Mouse (Mus musculus): Measurements from ENCODE around the gene Efna5. TPM values are rescaled to one million over a fixed set of nuclear protein-coding genes. Genes with fewer than 3 reads are reported as not detected.

Efna5 gene
- total RNA-seq, 2 experiments from 2014 or later, result 0.46 to 2.9 TPM

GRCm38 (mm10) chr17:62853741-62854140 lies 27.4 kb downstream of the Efna5 start:
- DNase-seq, result no peak

- no peak for DNase-seq
Observed at GRCm38 (mm10) chr17:62852822-62853608, 28.1 kb downstream of the Efna5 start.

GRCm38 (mm10) chr17:62851268-62851667 lies 29.8 kb downstream of the Efna5 start:
- DNase-seq, result no peak

- no peak for DNase-seq
Observed at GRCm38 (mm10) chr17:62850603-62851002, 30.5 kb downstream of the Efna5 start.

GRCm38 (mm10) chr17:62849676-62850075 lies 31.4 kb downstream of the Efna5 start:
- DNase-seq, result no peak

GRCm38 (mm10) chr17:62845656-62846055 lies 35.5 kb downstream of the Efna5 start:
- DNase-seq, result no peak

- no peak for DNase-seq
Observed at GRCm38 (mm10) chr17:62844329-62844728, 36.8 kb downstream of the Efna5 start.

- no peak for DNase-seq
Observed at GRCm38 (mm10) chr17:62837336-62837735, 43.8 kb downstream of the Efna5 start.

- DNase-seq, result no peak
Observed at GRCm38 (mm10) chr17:62836598-62837106, 44.5 kb downstream of the Efna5 start.

GRCm38 (mm10) chr17:62832550-62833127 lies 48.5 kb downstream of the Efna5 start:
- no peak for DNase-seq

- DNase-seq, result no peak
Observed at GRCm38 (mm10) chr17:62827549-62827948, 53.6 kb downstream of the Efna5 start.

GRCm38 (mm10) chr17:62821219-62821618 lies 59.9 kb downstream of the Efna5 start:
- DNase-seq, result no peak

- DNase-seq, result no peak
Observed at GRCm38 (mm10) chr17:62819931-62820330, 61.2 kb downstream of the Efna5 start.

GRCm38 (mm10) chr17:62818821-62819220 lies 62.3 kb downstream of the Efna5 start:
- peak; percentile 5 for DNase-seq

- DNase-seq, result no peak
Observed at GRCm38 (mm10) chr17:62818337-62818736, 62.8 kb downstream of the Efna5 start.

GRCm38 (mm10) chr17:62816879-62817278 lies 64.2 kb downstream of the Efna5 start:
- DNase-seq, result no peak

GRCm38 (mm10) chr17:62813461-62813860 lies 67.7 kb downstream of the Efna5 start:
- no peak for DNase-seq

- DNase-seq, result no peak
Observed at GRCm38 (mm10) chr17:62807891-62808290, 73.2 kb downstream of the Efna5 start.

GRCm38 (mm10) chr17:62806646-62807045 lies 74.5 kb downstream of the Efna5 start:
- no peak for DNase-seq

- no peak for DNase-seq
Observed at GRCm38 (mm10) chr17:62802748-62803147, 78.4 kb downstream of the Efna5 start.

- no peak for DNase-seq
Observed at GRCm38 (mm10) chr17:62797272-62797671, 83.8 kb downstream of the Efna5 start.

GRCm38 (mm10) chr17:62789291-62790290 lies 91.5 kb downstream of the Efna5 start:
- no peak for DNase-seq
